Mouse (Mus musculus) forebrain, embryonic 13.5 days (tissue): Measurements from ENCODE around the gene Rnf215. TPM values are rescaled to one million over a fixed set of nuclear protein-coding genes. Genes with fewer than 3 reads are reported as not detected.
A peak's percentile ranks its signal among the peaks of the same experiment; 100 is the strongest.
"Not testable (repeated sequence)": the region's sequence is repeated elsewhere in the genome, so short reads cannot be mapped to it uniquely, and the experiment has no call there.

Source experiments
- ATAC-seq: fragments of 200-750 bp; cut with Nextera tagmentation; 2 replicates; pipeline ENCODE4 v1.8.0; 2017
- H3K27ac ChIP-seq: fragments of 300-500 bp; sonication (generic); 2 replicates; pipeline ENCODE4 v1.5.1; 2015; ENCODE audit warnings: inconsistent platforms, mild to moderate bottlenecking, moderate library complexity
- H3K27me3 ChIP-seq: fragments of 300-500 bp; sonication (generic); 2 replicates; pipeline ENCODE4 v1.6.1; 2015; ENCODE audit warnings: mild to moderate bottlenecking, inconsistent platforms
- H3K36me3 ChIP-seq: fragments of 300-500 bp; sonication (generic); 2 replicates; pipeline ENCODE4 v1.6.1; 2015; ENCODE audit warnings: mild to moderate bottlenecking, inconsistent platforms; ENCODE audit not compliant: poor library complexity, severe bottlenecking
- H3K4me1 ChIP-seq: fragments of 300-500 bp; sonication (generic); 2 replicates; pipeline ENCODE4 v1.6.1; 2015; ENCODE audit warnings: inconsistent platforms
- H3K4me2 ChIP-seq: fragments of 300-500 bp; sonication (generic); 2 replicates; pipeline ENCODE4 v1.6.1; 2015; ENCODE audit warnings: inconsistent platforms, mild to moderate bottlenecking, moderate library complexity
- H3K4me3 ChIP-seq: fragments of 300-500 bp; sonication (generic); 2 replicates; pipeline ENCODE4 v1.5.1; 2015; ENCODE audit warnings: mild to moderate bottlenecking, inconsistent platforms
- H3K9ac ChIP-seq: fragments of 300-500 bp; sonication (generic); 2 replicates; pipeline ENCODE4 v1.6.1; 2015; ENCODE audit warnings: mild to moderate bottlenecking, inconsistent platforms
- H3K9me3 ChIP-seq: fragments of 300-500 bp; sonication (generic); replicated peaks from 2 replicates; pipeline ENCODE4 v1.6.1; 2016; ENCODE audit warnings: inconsistent platforms
- WGBS: fragments of 180-500 bp; shearing (Covaris S2); methylation state at CpG from one replicate; pipeline ENCODE4 v1.1.7; 2015; 5-methylcytosine and 5-hydroxymethylcytosine counted together
- polyA plus RNA-seq: library from polyadenylated mRNA; unstranded; fragments of >200 nt; fragmentation: Nextera tagmentation; extraction: Ambion mirVana; gene quantifications from 2 replicates; pipeline ENCODE4 v1.2.1, GENCODE M21; 2015

Gene Rnf215
- polyA plus RNA-seq, 1 experiment from 2014 or later: 37.5 TPM

DNA sequence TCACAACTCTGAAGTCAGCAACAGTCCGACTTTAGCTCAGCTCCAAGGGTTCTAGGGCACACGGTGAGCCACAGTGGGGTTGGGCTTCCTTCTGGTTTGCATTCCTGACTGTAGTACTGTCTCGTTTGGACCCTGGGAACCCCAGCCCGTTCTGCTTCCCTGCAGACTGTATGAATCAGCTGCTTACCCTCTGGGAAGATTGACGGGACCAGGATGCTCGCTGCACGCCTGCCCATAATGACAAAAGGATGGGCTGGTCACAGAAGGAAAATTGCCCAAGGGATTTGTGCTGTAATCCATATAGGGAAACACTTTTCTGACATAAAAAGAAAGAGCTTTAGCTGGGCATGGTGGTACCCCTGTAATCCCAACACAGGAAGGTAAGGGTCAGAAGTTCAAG lies 36.2 kb upstream of the Rnf215 start:
- Histone ChIP-seq H3K9ac (no peak overlapping the region), H3K4me2 (no peak overlapping the region), H3K9me3 (no peaks in the 10 kb centered on the region), H3K4me1 (peaks cover 29% of the 10 kb centered on the region), H3K27me3 (no peaks in the 10 kb centered on the region), H3K36me3 (no peaks in the 10 kb centered on the region), H3K27ac (no peak overlapping the region), H3K4me3 (no peak overlapping the region)
- ATAC-seq: no peak
- 74% methylated on average over 7 of the region's 7 CpGs for WGBS

DNA sequence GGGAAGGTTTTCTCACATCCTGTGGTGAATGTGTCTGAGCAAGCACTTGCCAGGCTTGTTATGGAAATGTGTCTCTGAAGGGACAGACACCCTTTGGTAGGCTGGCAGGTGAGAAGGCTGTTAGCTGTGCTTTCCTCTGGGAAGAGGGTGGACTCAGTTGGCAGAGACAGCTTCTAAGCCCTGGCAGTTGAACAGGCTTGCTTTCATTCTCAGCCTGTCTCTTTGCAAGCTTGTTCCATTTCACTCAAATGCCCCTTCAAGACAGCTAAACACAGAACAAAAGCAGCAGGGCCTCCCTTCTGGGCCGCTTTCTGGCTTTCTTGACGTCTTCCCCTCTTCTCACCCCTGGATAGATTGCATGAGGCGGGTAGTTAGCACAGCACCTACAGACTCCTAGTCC lies 35.6 kb upstream of the Rnf215 start:
- Histone ChIP-seq H3K36me3 (no peaks in the 10 kb centered on the region), H3K9ac (0 out of 2 replicates have a peak overlapping the region, but pooled peaks have one; percentile 8)
- WGBS: 63% methylated on average over 3 of the region's 3 CpGs

DNA sequence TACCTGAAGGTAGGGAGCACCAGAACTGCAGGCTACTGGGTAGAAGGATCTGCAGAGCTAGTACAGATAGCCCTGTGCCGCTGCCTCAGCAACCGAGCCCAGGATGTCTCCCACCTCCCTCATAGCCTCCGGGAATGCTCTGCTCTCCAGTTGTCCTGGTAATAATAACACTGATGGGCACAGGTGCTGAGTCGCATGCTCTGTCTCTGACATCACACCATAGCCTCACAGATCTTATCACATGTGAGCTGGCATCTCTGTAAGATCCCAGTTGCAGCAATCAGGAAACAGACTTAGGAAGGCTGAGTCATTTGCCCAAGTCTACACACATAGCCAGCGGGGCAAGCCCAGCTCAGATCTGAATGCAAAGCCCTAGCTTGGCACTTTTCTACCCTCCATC lies 33.2 kb upstream of the Rnf215 start:
- no peak for ATAC-seq
- Histone ChIP-seq H3K36me3 (no peaks in the 10 kb centered on the region), H3K9ac (no peak overlapping the region), H3K4me3 (no peak overlapping the region), H3K4me2 (no peak overlapping the region), H3K4me1 (peaks cover 7% of the 10 kb centered on the region), H3K9me3 (no peaks in the 10 kb centered on the region), H3K27ac (no peak overlapping the region), H3K27me3 (no peaks in the 10 kb centered on the region)
- WGBS: 90% methylated on average over 5 of the region's 5 CpGs

More for the DNA sequence above, 35.6 kb upstream of the Rnf215 start:
- Histone ChIP-seq H3K27ac (no peak overlapping the region), H3K4me3 (no peak overlapping the region), H3K27me3 (no peaks in the 10 kb centered on the region), H3K4me2 (no peak overlapping the region), H3K4me1 (peaks cover 24% of the 10 kb centered on the region), H3K9me3 (no peaks in the 10 kb centered on the region)
- no peak for ATAC-seq

DNA sequence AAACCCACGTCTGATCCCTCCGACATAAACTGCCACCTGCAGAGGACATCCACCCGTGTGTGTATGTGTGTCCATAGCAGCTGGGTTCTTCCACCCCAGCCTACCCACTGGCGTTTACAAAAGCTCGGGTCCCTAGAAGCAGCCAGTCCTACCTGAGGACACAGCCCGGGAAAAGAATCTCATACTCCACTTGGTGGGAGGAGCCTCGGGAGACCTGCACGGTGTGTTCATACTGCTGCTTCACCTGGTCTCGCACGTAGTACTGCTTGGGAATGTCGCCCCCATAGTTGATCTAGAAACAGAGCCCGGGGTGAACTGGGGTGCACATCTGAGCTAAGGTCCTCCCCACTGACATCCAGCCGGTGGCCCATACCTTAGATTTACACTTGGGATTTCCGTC lies 31.5 kb upstream of the Rnf215 start:
- H3K4me1 ChIP-seq: no peaks in the 10 kb centered on the region
- H3K27me3 ChIP-seq: no peaks in the 10 kb centered on the region
- H3K9me3 ChIP-seq: no peaks in the 10 kb centered on the region
- H3K4me2 ChIP-seq: no peak overlapping the region
- 85% methylated on average over 14 of the region's 14 CpGs for WGBS
- H3K36me3 ChIP-seq: no peaks in the 10 kb centered on the region
- no peak overlapping the region for H3K9ac ChIP-seq
- no peak for ATAC-seq
- H3K4me3 ChIP-seq: no peak overlapping the region
- H3K27ac ChIP-seq: no peak overlapping the region

DNA sequence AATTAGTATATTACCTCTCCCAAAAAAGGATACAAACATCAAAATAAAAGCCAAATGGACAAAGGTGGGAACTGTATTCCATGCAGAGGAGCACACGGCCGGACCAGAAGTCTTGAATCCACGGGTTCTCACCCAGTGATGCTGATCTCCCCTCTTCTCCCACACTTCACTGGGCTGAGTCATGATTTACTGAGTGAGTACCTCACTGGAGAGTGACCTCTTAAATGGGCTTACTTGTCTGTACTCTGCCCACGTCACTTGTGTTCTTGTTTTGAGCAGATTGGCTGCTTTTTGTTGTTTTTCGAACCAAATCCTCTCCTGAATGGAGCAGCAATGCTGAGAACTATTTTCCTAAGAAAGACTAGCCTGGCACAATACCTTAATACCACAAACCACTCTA lies 30.0 kb upstream of the Rnf215 start:
- no peak for ATAC-seq

DNA sequence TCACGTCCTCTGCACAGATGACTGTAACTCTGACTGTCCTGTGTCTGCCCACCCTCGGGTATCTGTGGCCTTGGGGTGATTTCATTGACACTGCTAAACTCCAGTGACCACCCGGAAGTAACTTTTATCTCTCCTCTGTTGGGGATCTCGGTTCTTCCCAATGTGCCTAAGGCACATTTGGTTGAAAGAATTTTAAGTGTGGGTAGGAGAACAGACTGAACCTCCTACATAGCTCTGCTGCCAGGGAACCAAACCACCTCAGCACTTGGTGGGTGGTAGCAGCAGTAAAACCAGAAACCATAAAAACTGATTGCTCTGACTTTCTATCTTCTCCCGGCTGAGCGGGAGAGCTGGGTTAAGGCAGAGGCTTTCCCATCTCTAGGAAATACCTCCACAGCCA lies 29.6 kb upstream of the Rnf215 start:
- no peaks in the 10 kb centered on the region for H3K4me1 ChIP-seq
- H3K27me3 ChIP-seq: no peaks in the 10 kb centered on the region
- H3K27ac ChIP-seq: no peak overlapping the region
- H3K36me3 ChIP-seq: no peaks in the 10 kb centered on the region
- no peak overlapping the region for H3K9ac ChIP-seq
- no peak for ATAC-seq
- H3K4me3 ChIP-seq: no peak overlapping the region
- no peak overlapping the region for H3K4me2 ChIP-seq
- WGBS: 78% methylated on average over 6 of the region's 6 CpGs
- H3K9me3 ChIP-seq: no peaks in the 10 kb centered on the region

More for the DNA sequence above, 30.0 kb upstream of the Rnf215 start:
- no peak overlapping the region for H3K9ac ChIP-seq
- no peaks in the 10 kb centered on the region for H3K4me1 ChIP-seq
- no peak overlapping the region for H3K4me3 ChIP-seq
- H3K27ac ChIP-seq: no peak overlapping the region
- WGBS: 85% methylated on average over 5 of the region's 5 CpGs
- H3K4me2 ChIP-seq: no peak overlapping the region
- H3K27me3 ChIP-seq: no peaks in the 10 kb centered on the region
- H3K36me3 ChIP-seq: no peaks in the 10 kb centered on the region
- H3K9me3 ChIP-seq: no peaks in the 10 kb centered on the region

DNA sequence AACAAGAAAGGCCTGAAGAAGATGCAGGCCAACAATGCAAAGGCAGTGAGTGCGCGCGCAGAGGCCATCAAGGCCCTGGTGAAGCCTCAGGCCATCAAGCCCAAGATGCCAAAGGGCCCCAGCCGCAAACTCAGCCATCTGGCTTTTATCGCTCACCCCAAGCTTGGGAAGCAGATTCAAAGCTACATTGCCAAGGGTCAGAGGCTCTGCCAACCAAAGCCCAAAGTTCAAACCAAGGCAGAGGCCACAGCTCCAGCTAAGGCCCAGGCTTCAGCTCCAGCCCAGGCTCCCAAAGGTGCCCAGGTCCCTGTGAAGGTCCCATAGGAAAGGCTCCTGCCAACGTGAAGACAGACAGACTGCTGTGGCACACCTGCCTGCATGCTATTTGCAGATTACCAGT lies 27.1 kb upstream of the Rnf215 start:
- ATAC-seq, H3K4me2 ChIP-seq: not testable (repeated sequence)
- WGBS: 94% methylated on average over 6 of the region's 6 CpGs

DNA sequence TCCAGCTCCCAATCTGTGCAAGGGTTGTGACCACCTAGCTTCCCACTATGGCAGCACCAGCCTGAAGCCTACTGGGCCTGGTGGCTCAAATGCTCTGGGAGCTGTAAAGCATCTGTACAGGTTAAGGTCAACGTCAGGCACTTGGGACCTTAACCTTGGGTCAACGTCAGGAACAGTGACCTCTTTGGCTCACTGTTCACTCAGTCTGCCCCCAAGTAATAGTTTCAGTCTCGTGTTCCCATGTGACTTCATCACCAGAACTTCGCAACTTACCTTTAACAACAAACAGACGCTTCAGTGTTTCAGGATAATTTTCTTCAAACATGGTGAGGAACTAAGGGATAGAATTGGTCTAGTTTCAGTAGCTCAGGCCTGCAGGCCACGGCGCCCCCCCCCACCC lies 26.3 kb upstream of the Rnf215 start:
- Histone ChIP-seq H3K27me3 (no peaks in the 10 kb centered on the region), H3K4me3 (no peak overlapping the region), H3K9ac (no peak overlapping the region), H3K27ac (no peak overlapping the region), H3K36me3 (no peaks in the 10 kb centered on the region), H3K4me1 (no peaks in the 10 kb centered on the region), H3K9me3 (no peaks in the 10 kb centered on the region), H3K4me2 (no peak overlapping the region)
- WGBS: 87% methylated on average over 7 of the region's 7 CpGs
- ATAC-seq: no peak

More for the DNA sequence above, 27.1 kb upstream of the Rnf215 start:
- H3K36me3 ChIP-seq, H3K9me3 ChIP-seq, H3K9ac ChIP-seq, H3K4me1 ChIP-seq, H3K27me3 ChIP-seq, H3K4me3 ChIP-seq, H3K27ac ChIP-seq: not testable (repeated sequence)

DNA sequence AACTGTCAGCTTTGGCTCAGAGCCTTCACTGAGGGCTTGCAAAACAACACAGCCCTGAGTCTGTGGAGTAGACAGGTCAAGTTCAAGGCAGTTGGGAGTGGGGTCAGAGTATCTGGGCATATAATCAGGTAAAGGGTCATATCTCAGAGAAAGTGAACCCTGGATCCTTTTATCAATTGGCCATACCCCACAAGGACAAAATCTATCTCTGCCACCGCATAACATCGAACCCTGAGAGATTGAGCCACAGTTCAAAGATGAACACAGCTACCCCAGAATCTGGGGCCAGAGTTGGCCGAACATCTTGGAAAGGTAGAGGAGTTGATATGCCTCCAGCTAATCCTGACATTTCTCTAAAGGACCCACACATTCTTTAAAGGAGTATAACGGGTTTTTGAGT lies 23.0 kb upstream of the Rnf215 start:
- Histone ChIP-seq H3K4me2 (no peak overlapping the region), H3K4me3 (no peak overlapping the region), H3K9ac (no peak overlapping the region), H3K27ac (no peak overlapping the region), H3K4me1 (peaks cover 8% of the 10 kb centered on the region; the same call in 1 of the 2 replicates), H3K27me3 (no peaks in the 10 kb centered on the region), H3K9me3 (no peaks in the 10 kb centered on the region), H3K36me3 (no peaks in the 10 kb centered on the region)
- ATAC-seq: no peak
- WGBS: 90% methylated on average over 4 of the region's 4 CpGs

DNA sequence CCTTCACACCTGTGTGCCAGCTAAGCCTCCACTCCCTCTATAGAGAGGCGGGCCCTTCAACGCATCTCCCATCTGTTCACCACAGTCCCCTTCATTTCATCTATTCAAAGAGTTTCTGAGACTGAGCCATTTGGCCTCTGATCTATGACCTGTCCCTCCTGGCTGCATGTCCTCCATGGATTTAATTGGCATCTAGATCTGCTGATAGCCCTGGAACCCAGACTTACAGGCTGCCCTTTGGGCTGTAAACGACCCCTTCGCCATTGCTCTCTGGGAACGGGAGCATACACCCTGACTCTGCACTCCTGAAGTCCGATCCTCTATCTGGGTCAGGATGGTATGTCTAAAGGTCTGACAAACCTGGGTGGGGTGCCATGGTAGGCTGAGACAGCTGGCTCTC lies 22.1 kb upstream of the Rnf215 start:
- WGBS: 86% methylated on average over 6 of the region's 6 CpGs
- peaks cover 7% of the 10 kb centered on the region for H3K27me3 ChIP-seq
- ATAC-seq: no peak

DNA sequence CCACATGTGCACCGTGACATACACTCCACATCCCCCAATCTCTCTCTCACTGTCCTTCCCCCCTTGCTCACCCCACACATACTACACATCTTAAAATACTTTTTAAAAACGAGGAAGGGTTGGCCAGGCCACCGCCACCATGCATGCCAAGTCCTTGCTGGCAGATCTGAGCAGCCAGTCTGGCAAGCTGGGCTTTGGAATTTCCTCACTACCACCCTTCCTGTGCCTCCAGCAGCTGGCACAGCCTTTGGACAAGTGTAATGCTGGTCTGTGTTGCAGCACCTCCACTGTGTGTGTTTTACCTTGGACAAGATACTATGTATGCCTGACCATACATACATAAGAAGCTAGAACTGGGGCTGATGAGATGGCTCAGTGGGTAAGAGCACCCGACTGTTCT lies 21.5 kb upstream of the Rnf215 start:
- Histone ChIP-seq H3K9ac (no peak overlapping the region), H3K4me1 (peaks cover 21% of the 10 kb centered on the region), H3K4me3 (no peak overlapping the region), H3K27ac (no peak overlapping the region), H3K27me3 (peaks cover 11% of the 10 kb centered on the region), H3K36me3 (no peaks in the 10 kb centered on the region), H3K4me2 (no peak overlapping the region), H3K9me3 (no peaks in the 10 kb centered on the region)
- ATAC-seq: no peak
- 89% methylated on average over 4 of the region's 4 CpGs for WGBS

More for the DNA sequence above, 22.1 kb upstream of the Rnf215 start:
- H3K4me2 ChIP-seq: no peak overlapping the region
- no peaks in the 10 kb centered on the region for H3K9me3 ChIP-seq
- no peaks in the 10 kb centered on the region for H3K36me3 ChIP-seq
- H3K4me1 ChIP-seq: peaks cover 15% of the 10 kb centered on the region
- H3K4me3 ChIP-seq: no peak overlapping the region
- H3K9ac ChIP-seq: no peak overlapping the region
- H3K27ac ChIP-seq: no peak overlapping the region

DNA sequence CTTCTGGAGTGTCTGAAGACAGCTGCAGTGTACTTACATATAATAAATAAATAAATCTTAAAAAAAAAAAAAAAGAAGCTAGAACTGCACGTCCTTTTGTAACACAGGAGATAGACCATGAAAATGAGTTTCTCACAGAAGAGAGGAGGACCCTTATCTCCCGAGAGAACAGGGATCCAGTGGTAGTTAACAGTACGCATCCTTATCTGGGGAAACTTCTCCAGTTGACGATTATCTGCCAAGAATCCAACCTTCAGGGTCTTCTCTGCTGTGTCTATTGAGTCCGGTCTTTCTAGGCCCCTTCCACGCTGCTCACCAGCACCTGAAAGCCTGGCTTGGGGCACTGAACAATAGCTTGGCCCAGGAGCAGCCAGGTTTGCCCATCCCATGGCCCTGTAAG lies 21.0 kb upstream of the Rnf215 start:
- H3K4me3 ChIP-seq: no peak overlapping the region
- no peaks in the 10 kb centered on the region for H3K9me3 ChIP-seq
- H3K27me3 ChIP-seq: peaks cover 12% of the 10 kb centered on the region
- no peaks in the 10 kb centered on the region for H3K36me3 ChIP-seq
- no peak overlapping the region for H3K4me2 ChIP-seq
- no peak for ATAC-seq
- H3K27ac ChIP-seq: no peak overlapping the region
- no peak overlapping the region for H3K9ac ChIP-seq
- WGBS: 82% methylated on average over 6 of the region's 6 CpGs
- peaks cover 26% of the 10 kb centered on the region for H3K4me1 ChIP-seq

DNA sequence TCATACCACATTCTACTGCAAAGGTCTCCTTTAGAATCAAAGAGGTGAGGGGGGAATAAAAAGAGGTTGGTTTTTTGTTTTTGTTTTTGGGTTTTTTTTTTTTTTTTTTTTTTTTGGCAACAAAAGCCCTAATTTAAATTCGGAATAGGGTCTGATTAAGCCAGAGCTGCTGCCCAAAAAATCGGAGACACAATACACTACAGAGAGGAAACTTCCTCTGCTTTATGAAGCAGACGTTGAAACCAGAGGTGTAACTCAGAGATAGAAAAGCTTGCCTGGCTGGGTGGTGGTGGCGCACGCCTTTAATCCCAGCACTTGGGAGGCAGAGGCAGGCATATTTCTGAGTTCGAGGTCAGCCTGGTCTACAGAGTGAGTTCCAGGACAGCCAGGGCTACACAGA lies 20.5 kb upstream of the Rnf215 start:
- not testable (repeated sequence) for ATAC-seq, H3K4me3 ChIP-seq

More for the DNA sequence above, 20.5 kb upstream of the Rnf215 start:
- not testable (repeated sequence) for H3K9ac ChIP-seq, H3K36me3 ChIP-seq, H3K9me3 ChIP-seq, H3K27ac ChIP-seq, H3K4me2 ChIP-seq
- H3K27me3 ChIP-seq: peaks cover 18% of the 10 kb centered on the region
- H3K4me1 ChIP-seq: peaks cover 28% of the 10 kb centered on the region
- 68% methylated on average over 6 of the region's 6 CpGs for WGBS
